Mouse (Mus musculus) heart, adult 8-10 months (tissue): Measurements from ENCODE around the gene Dmtf1. TPM values are rescaled to one million over a fixed set of nuclear protein-coding genes. Genes with fewer than 3 reads are reported as not detected.
"Not testable (repeated sequence)": the region's sequence is repeated elsewhere in the genome, so short reads cannot be mapped to it uniquely, and the experiment has no call there.

ENCODE experiments used
- DNase-seq: peaks from one replicate; pipeline ENCODE4 v3.0.0; 2022; ENCODE audit warnings: low spot score
- total RNA-seq, 4 experiments: library from RNA; stranded (reverse); gene quantifications; 2 replicates each; pipeline ENCODE4 v1.2.4; 2022

Dmtf1 gene
- 10 to 100 TPM; 10.7 to 13.0 (median 11.3) TPM for total RNA-seq

- DNase-seq, result peak; percentile 91
These were observed at the start of gene Dmtf1 for GRCm38 (mm10) chr5:9161456-9162041. Dmtf1 (minus strand) TSS chr5:9161776.

- DNase-seq, result no peak
These were observed 24.9 kb upstream of the Dmtf1 start for GRCm38 (mm10) chr5:9186467-9186866.

GRCm38 (mm10) chr5:9173295-9173694 is 11.7 kb upstream of the Dmtf1 start:
- DNase-seq, result no peak

GRCm38 (mm10) chr5:9169328-9170005 is 7.9 kb upstream of the Dmtf1 start:
- not testable (repeated sequence) for DNase-seq

- no peak for DNase-seq
These were observed 4.8 kb upstream of the Dmtf1 start for GRCm38 (mm10) chr5:9166366-9166765.

GRCm38 (mm10) chr5:9165151-9165550 is 3.6 kb upstream of the Dmtf1 start:
- peak; percentile 22 for DNase-seq

GRCm38 (mm10) chr5:9163411-9163810 is 1.8 kb upstream of the Dmtf1 start:
- no peak for DNase-seq

- DNase-seq, result no peak
These were observed 512 bp upstream of the Dmtf1 start for GRCm38 (mm10) chr5:9162088-9162487.

GRCm38 (mm10) chr5:9160831-9161455 is 633 bp downstream of the Dmtf1 start:
- DNase-seq, result peak; percentile 17

GRCm38 (mm10) chr5:9157336-9157735 is 4.2 kb downstream of the Dmtf1 start:
- no peak for DNase-seq

GRCm38 (mm10) chr5:9156746-9157145 is 4.8 kb downstream of the Dmtf1 start:
- no peak for DNase-seq

- DNase-seq, result no peak
These were observed 12.2 kb downstream of the Dmtf1 start for GRCm38 (mm10) chr5:9149273-9149850.

GRCm38 (mm10) chr5:9142376-9142775 is 19.2 kb downstream of the Dmtf1 start:
- no peak for DNase-seq

GRCm38 (mm10) chr5:9140724-9141123 is 20.9 kb downstream of the Dmtf1 start:
- DNase-seq, result no peak

- DNase-seq, result no peak
These were observed 26.0 kb downstream of the Dmtf1 start for GRCm38 (mm10) chr5:9135588-9135987.

GRCm38 (mm10) chr5:9131786-9132185 is 29.8 kb downstream of the Dmtf1 start:
- DNase-seq, result no peak

GRCm38 (mm10) chr5:9128566-9128965 is 33.0 kb downstream of the Dmtf1 start:
- DNase-seq, result no peak

GRCm38 (mm10) chr5:9124134-9124533 is 37.4 kb downstream of the Dmtf1 start:
- DNase-seq, result no peak

- no peak for DNase-seq
These were observed 47.4 kb downstream of the Dmtf1 start for GRCm38 (mm10) chr5:9114162-9114561.

GRCm38 (mm10) chr5:9111759-9112158 is 49.8 kb downstream of the Dmtf1 start:
- DNase-seq, result peak; percentile 41

- no peak for DNase-seq
These were observed 50.3 kb downstream of the Dmtf1 start for GRCm38 (mm10) chr5:9111285-9111684.

- no peak for DNase-seq
These were observed 52.0 kb downstream of the Dmtf1 start for GRCm38 (mm10) chr5:9109582-9109981.

- DNase-seq, result no peak
These were observed 53.1 kb downstream of the Dmtf1 start for GRCm38 (mm10) chr5:9108490-9108889.
